Mouse (Mus musculus) testis, postnatal 14 days (tissue): ENCODE measurements around the gene Ndufa3.

Source experiments
- DNase-seq: peaks from one replicate; pipeline ENCODE4 v3.0.0; 2021; ENCODE audit warnings: low spot score

Gene Ndufa3

DNA sequence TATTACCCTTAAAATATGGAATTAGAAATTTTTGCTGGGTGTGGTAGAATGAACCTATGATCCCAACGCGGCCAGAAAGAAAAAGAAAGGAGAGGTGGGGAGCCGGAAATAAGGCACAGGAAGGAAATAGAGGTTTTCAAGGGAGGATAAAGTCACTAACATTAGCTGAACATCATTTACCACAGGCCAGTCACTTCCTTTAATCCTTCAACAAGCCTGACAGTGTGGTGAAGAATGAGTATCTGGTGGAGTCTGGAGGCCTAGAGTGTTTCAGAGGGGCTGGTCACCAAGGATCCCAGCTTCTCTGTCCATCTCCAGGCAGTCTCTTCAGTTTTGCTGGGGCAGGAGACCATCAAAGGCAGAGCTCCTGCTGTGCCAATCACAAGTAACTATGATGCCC, 6.7 kb upstream of the Ndufa3 start:
- no peak for DNase-seq

DNA sequence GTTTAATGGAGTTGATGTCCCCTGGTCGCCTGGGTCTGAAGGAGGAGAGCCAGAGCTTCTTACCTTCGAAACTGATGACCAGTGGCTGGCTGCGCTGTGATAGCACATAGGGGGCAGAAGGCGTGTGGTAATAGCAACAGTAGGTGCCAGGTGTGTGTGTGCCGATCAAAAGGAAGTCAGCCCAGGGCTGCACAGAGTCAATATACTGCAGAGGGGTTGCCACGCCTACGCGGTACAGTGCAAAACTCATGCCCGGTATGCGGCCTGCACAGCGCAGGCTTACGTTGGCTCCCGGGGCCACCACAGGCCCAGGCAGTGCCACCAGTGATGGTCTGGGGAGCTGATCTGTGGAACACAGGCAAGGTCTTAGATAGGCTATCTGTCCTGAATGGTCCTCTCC, 6.2 kb upstream of the Ndufa3 start:
- DNase-seq, result peak; percentile 29

GRCm38 (mm10) chr7:3614021-3614420, 3.2 kb upstream of the Ndufa3 start:
- no peak for DNase-seq

DNA sequence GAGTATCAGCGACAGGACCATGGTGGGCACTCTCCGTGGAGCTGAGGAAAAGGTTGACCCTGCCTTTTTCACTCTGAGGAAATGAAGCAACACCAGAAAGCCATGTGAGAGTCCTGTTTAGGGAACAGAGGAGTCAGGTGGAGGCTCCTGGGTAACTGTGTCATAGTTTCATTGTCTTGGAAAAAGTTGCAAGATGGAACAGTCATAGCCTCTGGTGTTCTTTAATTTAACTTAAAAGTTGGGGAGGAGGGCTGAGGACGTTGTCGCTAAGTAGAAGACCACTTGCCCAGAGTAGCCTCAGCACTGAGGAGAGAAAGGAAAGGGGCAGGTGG, 1.1 kb upstream of the Ndufa3 start, which contains the start of gene Oscar:
Gene Oscar (minus strand): TSS at position 101 of the 332 bp plus-strand sequence.
- DNase-seq, result no peak

DNA sequence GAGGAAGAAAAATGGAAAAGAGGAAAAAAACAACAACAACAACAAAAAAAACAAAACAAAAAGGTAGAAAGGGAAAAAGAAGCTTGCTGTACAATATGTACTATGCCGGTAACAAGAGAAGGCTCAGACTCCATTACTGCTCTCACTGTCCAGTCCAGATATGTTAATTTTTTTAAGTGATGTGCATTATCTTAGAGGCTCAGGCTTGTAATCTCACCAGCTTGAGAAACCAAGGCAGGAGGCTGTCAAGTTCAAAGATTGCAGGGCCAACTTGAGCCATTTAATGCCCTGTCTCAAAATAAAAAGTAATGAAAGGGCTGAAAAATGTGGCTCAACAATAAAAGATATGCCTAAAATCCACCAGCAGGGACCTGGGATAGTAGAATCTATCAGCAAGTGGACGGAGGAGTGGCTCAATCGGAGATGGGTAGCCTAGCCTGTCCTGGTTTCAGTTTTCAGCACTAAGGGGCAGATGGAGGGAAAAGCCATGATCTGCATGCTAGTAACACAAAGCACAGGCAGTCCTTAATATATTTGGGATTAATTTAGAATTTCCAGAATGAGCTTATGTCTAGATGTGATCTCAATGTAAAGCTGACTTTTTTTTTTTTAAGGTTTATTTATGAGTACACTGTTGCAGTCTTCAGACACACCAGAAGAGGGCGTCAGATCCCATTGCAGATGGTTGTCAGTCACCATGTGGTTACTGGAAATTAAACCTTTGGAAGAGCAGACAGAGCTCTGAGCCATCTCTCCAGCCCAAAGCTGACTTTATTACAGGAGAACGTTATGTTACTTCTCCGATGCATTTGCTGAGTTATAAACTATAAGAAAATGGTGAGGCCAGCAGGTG, 558 bp upstream of the Ndufa3 start:
- no peak for DNase-seq

- DNase-seq, result no peak
Measured at GRCm38 (mm10) chr7:3629030-3629429, 11.9 kb downstream of the Ndufa3 start.

DNA sequence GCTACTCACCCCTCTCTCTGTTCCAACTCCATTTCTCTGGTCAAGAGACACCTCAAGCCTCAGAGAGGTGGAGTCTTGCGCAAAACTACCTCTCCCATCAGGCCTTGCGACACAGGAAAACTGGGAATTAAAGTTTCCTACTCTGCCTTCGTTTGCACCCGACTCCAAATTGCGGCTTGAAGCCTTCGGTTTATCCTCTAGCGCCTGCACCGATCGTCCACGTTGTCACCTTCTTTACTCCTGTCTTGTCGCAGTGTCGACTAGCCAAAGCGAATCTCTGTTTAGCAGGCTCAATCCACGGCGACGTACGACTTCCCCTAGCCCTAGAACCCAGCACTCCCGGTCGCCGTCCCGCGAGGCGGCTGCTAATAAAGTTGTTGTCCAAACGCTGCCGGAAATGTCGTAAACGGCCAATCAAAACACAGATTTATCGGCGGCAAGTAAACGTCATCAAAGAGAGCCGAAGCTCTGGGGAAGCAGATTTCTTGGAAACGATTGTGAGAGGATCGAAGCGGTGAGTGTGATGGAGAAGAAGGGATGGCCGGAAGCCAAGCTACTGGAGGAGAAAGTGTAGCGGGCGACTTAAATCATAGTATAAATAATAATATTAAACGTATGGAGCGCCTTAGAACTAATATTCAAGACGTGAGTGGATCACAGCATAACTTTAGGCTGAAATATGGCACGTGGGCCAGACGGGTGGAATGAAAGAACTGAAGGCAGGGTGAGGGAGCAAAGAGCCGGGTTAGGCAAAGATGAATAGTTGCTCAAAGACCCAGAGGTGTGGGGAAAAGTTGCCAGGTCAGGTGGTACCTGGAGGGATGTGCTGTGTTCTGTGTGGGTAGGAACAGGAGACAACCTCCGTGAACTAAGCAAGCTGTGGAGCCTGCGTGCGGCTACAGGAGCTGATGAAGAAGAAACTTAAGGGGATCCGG, 12.6 kb downstream of the Ndufa3 start, which contains the start of the genes Tfpt and Prpf31:
Gene Tfpt (minus strand): TSS at position 387 of the 935 bp plus-strand sequence.
Gene Prpf31 (plus strand): TSS at position 443 of the 935 bp plus-strand sequence.
- peak; percentile 92 for DNase-seq

DNA sequence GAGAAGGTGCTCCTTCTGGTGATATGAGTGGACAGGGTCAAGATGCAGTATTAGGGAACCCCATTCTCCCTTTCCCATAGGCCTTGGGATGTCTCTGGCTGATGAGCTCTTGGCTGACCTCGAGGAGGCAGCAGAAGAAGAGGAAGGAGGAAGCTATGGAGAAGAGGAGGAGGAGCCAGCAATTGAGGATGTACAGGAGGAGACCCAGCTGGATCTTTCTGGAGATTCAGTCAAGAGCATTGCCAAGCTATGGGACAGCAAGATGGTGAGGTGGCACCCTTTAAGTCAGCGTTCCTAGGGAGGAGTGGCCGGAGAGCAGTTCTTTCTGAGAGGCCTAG, 13.3 kb downstream of the Ndufa3 start:
- no peak for DNase-seq

DNA sequence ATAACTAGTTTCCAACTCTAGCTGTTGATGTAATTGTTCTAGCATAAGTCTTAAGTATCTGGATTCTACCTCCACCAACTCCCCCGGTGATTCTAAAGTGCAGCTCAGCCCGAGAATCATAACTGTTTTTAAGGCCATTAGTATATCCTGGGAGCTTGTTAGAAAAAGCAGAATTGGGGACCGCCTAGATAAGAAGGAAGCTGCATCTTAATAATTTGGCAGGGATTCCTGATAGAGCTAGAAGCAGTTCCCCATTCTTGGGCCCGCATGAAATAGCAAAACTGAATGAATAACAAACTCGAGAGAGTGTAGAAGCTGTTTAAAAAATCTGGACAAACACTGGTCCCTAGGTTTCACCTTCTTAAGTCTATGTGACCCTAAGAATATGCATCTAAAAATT, 26.2 kb downstream of the Ndufa3 start:
- DNase-seq, result no peak

- no peak for DNase-seq
Measured at GRCm38 (mm10) chr7:3643843-3644242, 26.7 kb downstream of the Ndufa3 start.

- peak; percentile 29 for DNase-seq
Measured at GRCm38 (mm10) chr7:3644348-3644671, 27.1 kb downstream of the Ndufa3 start.

GRCm38 (mm10) chr7:3644672-3645487, 27.7 kb downstream of the Ndufa3 start, which contains the start of gene Cnot3:
Gene Cnot3, plus strand, starts transcription at chr7:3645268.
- DNase-seq, result peak; percentile 100

- DNase-seq, result no peak
Measured at GRCm38 (mm10) chr7:3645488-3646025, 28.4 kb downstream of the Ndufa3 start.

DNA sequence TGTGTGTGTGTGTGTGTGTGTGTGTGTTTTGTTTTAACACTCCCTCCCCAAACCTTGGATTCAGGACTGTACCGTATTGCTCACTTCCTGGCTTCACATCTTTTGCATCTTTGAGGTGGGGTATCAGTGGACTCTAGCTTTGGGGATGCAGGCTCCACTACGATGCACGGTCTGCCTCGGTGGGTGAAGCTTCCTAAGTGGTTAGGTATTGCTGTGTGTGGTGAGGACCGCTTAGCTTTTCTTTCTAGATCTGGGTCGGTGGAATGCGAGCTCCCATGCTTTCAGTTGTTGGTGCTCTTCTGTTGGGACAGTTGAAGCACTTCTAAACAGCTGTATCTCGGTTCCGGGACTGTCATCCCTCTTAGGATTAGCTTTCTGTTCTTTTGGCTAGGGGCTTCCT, 29.0 kb downstream of the Ndufa3 start:
- no peak for DNase-seq

- DNase-seq, result no peak
Measured at GRCm38 (mm10) chr7:3646641-3647040, 29.5 kb downstream of the Ndufa3 start.

DNA sequence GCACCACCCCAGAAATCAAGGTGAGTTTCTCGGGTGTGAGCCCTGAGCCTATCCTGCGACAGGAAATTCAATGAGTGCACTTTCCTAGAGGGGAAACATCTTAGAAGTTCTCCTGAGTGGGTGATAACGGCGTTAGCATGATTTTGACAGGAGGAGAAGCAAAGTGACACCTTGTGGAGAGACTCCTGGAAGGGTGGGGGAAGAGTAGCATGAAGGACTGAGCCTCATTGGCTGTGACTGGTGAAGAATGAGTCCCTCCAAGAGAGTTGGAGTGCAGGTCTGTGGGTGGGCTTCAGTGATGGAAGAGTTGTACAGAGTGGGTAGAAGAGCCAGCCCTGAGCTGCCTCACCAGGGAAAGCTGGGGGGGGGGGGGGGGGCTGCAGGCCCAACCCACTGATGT, 39.8 kb downstream of the Ndufa3 start:
- no peak for DNase-seq

DNA sequence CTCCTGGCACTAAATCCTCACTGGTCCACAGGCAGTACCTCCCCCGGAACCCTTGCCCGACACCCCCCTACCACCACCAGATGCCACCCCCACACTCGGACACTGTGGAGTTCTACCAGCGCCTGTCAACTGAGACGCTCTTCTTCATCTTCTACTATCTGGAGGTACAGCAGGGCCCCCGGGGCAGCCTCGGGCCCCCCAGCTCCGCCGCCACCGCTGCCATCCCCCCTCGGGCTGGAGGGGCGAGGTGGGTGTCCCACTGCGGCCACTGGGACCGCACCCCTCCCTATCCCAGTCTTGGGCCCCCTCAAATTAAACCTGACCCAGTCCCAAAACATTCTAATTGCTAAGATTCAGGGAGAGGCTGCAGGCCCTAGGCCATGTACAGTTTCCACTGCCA, 41.4 kb downstream of the Ndufa3 start:
- DNase-seq, result no peak

DNA sequence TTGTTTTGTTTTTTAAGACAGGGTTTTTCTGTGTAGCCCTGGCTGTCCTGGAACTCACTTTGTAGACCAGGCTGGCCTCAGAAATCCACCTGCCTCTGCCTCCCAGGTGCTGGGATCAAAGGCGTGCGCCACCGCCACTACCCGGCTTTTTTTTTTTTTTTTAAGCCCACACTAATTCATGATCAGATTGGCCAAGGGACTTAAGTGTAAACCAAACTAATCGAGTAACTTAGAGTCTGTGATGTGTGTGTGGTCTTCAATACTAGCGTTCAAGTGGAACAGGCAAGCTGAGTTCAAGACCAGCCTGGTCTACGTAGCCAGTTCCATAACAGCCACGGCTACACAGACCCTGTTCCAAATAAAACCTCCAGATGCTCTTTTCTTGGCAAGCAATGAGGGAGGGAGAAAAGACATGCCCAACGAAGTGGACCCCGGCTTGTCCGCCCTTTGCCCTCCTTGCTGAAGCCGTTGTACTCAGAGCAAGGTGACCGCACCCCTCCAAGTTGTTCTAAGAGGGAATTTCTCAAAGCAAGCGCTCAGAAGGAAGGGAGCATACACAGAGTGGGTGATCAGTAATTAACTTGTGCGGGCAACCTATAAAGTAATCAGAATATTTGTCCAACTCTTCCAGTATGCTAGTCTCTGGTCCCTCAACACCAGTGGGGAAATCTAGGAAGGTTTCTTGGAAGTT, 47.5 kb downstream of the Ndufa3 start:
- DNase-seq, result no peak

DNA sequence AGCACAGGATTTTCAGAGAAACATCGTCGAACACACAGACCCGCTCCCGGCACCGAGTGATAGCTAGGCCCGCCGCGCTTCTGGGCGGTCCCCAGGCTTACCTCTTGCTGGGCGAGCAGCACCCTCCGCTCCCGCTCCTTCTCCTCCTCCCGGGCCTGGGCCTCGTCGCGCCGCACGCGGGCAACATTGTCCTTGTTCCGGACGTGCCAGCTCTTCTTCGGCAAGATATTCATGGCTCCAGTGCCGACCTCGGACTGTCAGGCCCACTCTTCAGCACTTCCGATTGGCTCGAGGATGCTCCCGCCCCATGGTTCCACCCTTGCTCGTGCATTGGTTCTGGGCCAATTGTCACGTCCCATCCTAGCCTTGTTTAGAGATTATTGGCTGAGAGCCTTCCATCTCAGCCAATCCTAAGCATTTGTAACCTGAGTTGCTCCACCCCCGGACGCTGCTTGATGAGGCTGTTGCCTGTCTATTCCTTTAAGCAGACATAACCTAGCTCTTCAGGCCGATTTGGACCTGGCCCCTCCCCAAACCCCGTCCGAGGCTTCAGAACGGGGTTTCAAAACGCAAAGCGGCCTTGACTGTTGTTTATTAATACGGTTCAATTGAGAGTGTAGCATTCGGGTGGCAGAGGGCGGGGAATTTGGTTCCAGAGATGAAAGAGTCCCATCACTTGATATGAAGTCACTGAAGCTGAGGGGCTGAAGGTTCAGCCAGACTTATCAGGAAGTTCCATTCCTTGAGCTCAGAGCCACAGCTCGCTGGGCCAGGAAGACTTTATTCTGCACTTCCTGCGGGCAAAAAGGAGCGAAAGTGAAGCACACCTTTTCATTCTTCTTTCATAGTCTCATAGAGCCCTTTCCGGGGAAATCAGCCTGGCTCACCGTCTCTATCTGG, 48.3 kb downstream of the Ndufa3 start, which contains the start of gene Leng1:
Gene Leng1 (minus strand): TSS at position 626 of the 900 bp plus-strand sequence.
- DNase-seq, result peak; percentile 96

- DNase-seq, result no peak
Measured at GRCm38 (mm10) chr7:3666921-3667391, 49.8 kb downstream of the Ndufa3 start.
